Mouse (Mus musculus) neural tube, embryonic 11.5 days (tissue): ENCODE data around the gene Fyttd1. TPM values are rescaled to one million over a fixed set of nuclear protein-coding genes. Genes with fewer than 3 reads are reported as not detected.

Source experiments
- polyA plus RNA-seq: library from polyadenylated mRNA; unstranded; fragments of >200 nt; fragmentation: Nextera tagmentation; extraction: Ambion mirVana; gene quantifications from 2 replicates; pipeline ENCODE4 v1.2.1, GENCODE M21; 2014

The Fyttd1 gene
- polyA plus RNA-seq, 1 experiment from 2014 or later, result 127 TPM

Other genes with a start within 250 kb of the Fyttd1 start
- 7.0 and 8.6 TPM in 2 replicates for gene Tnk2, start 233.6 kb upstream of the Fyttd1 start, polyA plus RNA-seq
- 0.49 and 0.54 TPM in 2 replicates for gene Muc4, start 141.6 kb upstream of the Fyttd1 start, polyA plus RNA-seq
- not detected in 2 replicates for gene Muc20, start 80.1 kb upstream of the Fyttd1 start, polyA plus RNA-seq
- not detected in 2 replicates for gene Smbd1, start 67.0 kb upstream of the Fyttd1 start, polyA plus RNA-seq
- gene Rubcn, start 266 bp downstream of the Fyttd1 start, polyA plus RNA-seq, result 18.1 and 21.2 TPM in 2 replicates
- gene Lrch3, start 36.6 kb downstream of the Fyttd1 start, polyA plus RNA-seq, result 39.0 and 42.4 TPM in 2 replicates
- 4.4 and 5.0 TPM in 2 replicates for gene Iqcg, start 178.7 kb downstream of the Fyttd1 start, polyA plus RNA-seq
- gene Rpl35a, start 179.0 kb downstream of the Fyttd1 start, polyA plus RNA-seq, result 780 and 838 TPM in 2 replicates
- gene Lmln, start 185.0 kb downstream of the Fyttd1 start, polyA plus RNA-seq, result 2.5 and 3.8 TPM in 2 replicates